ENCODE assay signal across 14 mouse cellular contexts in genomic region chr11:79529736-79530135, GRCm38 (mm10). TPM values are rescaled to one million over a fixed set of nuclear protein-coding genes. Genes with fewer than 3 reads are reported as not detected.
DNase-seq lines count a peak whose midpoint lies in the region; ATAC-seq and TF ChIP-seq lines count a peak whose summit lies in the region.
"Had no signal": no experiment of that assay in that cellular context is flagged by ENCODE, and none has a peak within 500 bp of the region (broad histone marks: within the 10 kb centered on the region; RNA-seq: fewer than 3 reads in every experiment).

No protein-coding gene starts in this region.

- no peak for ATAC-seq in liver, embryonic 16.5 days (ENCODE audit: low read depth)
- no peak for ATAC-seq in hindbrain, postnatal 0 days
- ATAC-seq: midbrain, embryonic 15.5 days had no signal

- no peak for TF ChIP-seq CTCF in hindbrain, postnatal 0 days (IDR thresholded peaks at IDR 0.05; ENCODE audit: low read depth)

- no peak overlapping the region for H3K27ac ChIP-seq in liver, embryonic 16.5 days (ENCODE audit: low read length)
- H3K27ac ChIP-seq in hindbrain, postnatal 0 days, result no peak overlapping the region
- H3K27ac ChIP-seq: kidney, postnatal 0 days; midbrain, embryonic 15.5 days; neural tube, embryonic 12.5 days had no signal

- H3K4me1 ChIP-seq in liver, embryonic 16.5 days (ENCODE audit: control insufficient read depth, low read depth, low read length), result peaks cover 11% of the 10 kb centered on the region
- 0 out of 2 replicates have a peak, but pooled peaks cover 4% of the 10 kb centered on the region for H3K4me1 ChIP-seq in hindbrain, postnatal 0 days (ENCODE audit: insufficient read depth, low read length)
- H3K4me1 ChIP-seq: midbrain, embryonic 15.5 days; neural tube, embryonic 12.5 days had no signal

- H3K9me3 ChIP-seq in liver, embryonic 16.5 days (replicated peaks; ENCODE audit: control insufficient read depth, low read length), result no peaks in the 10 kb centered on the region
- H3K9me3 ChIP-seq in hindbrain, postnatal 0 days (ENCODE audit: low read length), result no peaks in the 10 kb centered on the region
- H3K9me3 ChIP-seq: midbrain, embryonic 15.5 days; neural tube, embryonic 12.5 days had no signal

- 81% methylated on average over 2 of the region's 2 CpGs for WGBS in liver, embryonic 16.5 days (ENCODE audit: insufficient replicate concordance)
- 90% methylated on average over 2 of the region's 2 CpGs for WGBS in hindbrain, postnatal 0 days

- peak overlapping the region; percentile 13; the same call in 1 of the 2 replicates for H3K4me3 ChIP-seq in liver, embryonic 16.5 days (ENCODE audit: low read depth, low read length)
- no peak overlapping the region for H3K4me3 ChIP-seq in hindbrain, postnatal 0 days (ENCODE audit: low read length)
- H3K4me3 ChIP-seq: midbrain, embryonic 15.5 days; neural tube, embryonic 12.5 days had no signal

- peak; percentile 32 for DNase-seq in layer of hippocampus, adult 9-11 months
- no peak for DNase-seq in layer of hippocampus, postnatal 36 days
- peak; percentile 50 to 58 for DNase-seq in B cell, adult 2 months
- peak; percentile 54 for DNase-seq in adipocyte (ENCODE audit: low spot score)
- no peak for DNase-seq in hindbrain, postnatal 0 days (ENCODE audit: low spot score)
- DNase-seq in kidney, adult 8-10 months, result no peak
- no peak for DNase-seq in layer of hippocampus, adult 9-10 months (ENCODE audit: low spot score)
- DNase-seq: adrenal gland, adult 8-10 months; cerebellum, postnatal 25 days had no signal

- H3K27me3 ChIP-seq in liver, embryonic 16.5 days (ENCODE audit: control insufficient read depth, insufficient read depth, low read depth, low read length), result no peaks in the 10 kb centered on the region
- H3K27me3 ChIP-seq in hindbrain, postnatal 0 days (ENCODE audit: insufficient read depth, low read length), result no peaks in the 10 kb centered on the region
- H3K27me3 ChIP-seq: midbrain, embryonic 15.5 days; neural tube, embryonic 12.5 days had no signal

- no peak overlapping the region for H3K9ac ChIP-seq in liver, embryonic 16.5 days (ENCODE audit: low read depth, low read length)
- H3K9ac ChIP-seq in hindbrain, postnatal 0 days (replicated peaks; ENCODE audit: low read length), result no peak overlapping the region
- H3K9ac ChIP-seq: midbrain, embryonic 15.5 days; neural tube, embryonic 12.5 days had no signal

- peak overlapping the region; percentile 14; the same call in 1 of the 2 replicates for H3K4me2 ChIP-seq in liver, embryonic 16.5 days (ENCODE audit: low read depth, low read length)
- no peak overlapping the region for H3K4me2 ChIP-seq in hindbrain, postnatal 0 days (ENCODE audit: low read depth, low read length)
- H3K4me2 ChIP-seq: midbrain, embryonic 15.5 days; neural tube, embryonic 12.5 days had no signal

- H3K36me3 ChIP-seq in liver, embryonic 16.5 days (ENCODE audit: control insufficient read depth, insufficient read depth), result no peaks in the 10 kb centered on the region
- H3K36me3 ChIP-seq in hindbrain, postnatal 0 days (ENCODE audit: insufficient read depth, low read length), result no peaks in the 10 kb centered on the region
- H3K36me3 ChIP-seq: midbrain, embryonic 15.5 days had no signal

RNA-seq across cellular contexts. Expression of gene Evi2, which starts 0.7 kb away (rescaled TPM):
- total RNA-seq in layer of hippocampus, postnatal 36 days (2021), result under 1 TPM in 1 of 2 experiments, not detected in 1; 0.23 TPM
- 0.59 and 0.63 TPM in 2 replicates for polyA plus RNA-seq in liver, embryonic 16.5 days (2015; fragmentation: Nextera tagmentation; extraction: Ambion mirVana)
- total RNA-seq in hindbrain, postnatal 0 days (2014; rRNA removed), result 0.11 and 0.16 TPM in 2 replicates
- 0.21 and 0.54 TPM in 2 replicates for polyA plus RNA-seq in hindbrain, postnatal 0 days (2015; fragmentation: Nextera tagmentation; extraction: Ambion mirVana)

RNA-seq across cellular contexts. Expression of gene Evi2a, which starts 0.7 kb away (rescaled TPM):
- total RNA-seq in layer of hippocampus, postnatal 36 days (2021), result 10 to 100 TPM; 21.6 to 22.8 TPM
- polyA plus RNA-seq in liver, embryonic 16.5 days (2015; fragmentation: Nextera tagmentation; extraction: Ambion mirVana), result 5.5 and 5.7 TPM in 2 replicates
- 2.3 and 3.0 TPM in 2 replicates for total RNA-seq in hindbrain, postnatal 0 days (2014; rRNA removed)
- 4.5 and 5.9 TPM in 2 replicates for polyA plus RNA-seq in hindbrain, postnatal 0 days (2015; fragmentation: Nextera tagmentation; extraction: Ambion mirVana)

RNA-seq across cellular contexts. Expression of gene Evi2b, which starts 6.2 kb away (rescaled TPM):
- total RNA-seq in layer of hippocampus, postnatal 36 days (2021), result under 1 TPM; 0.42 to 0.61 TPM
- polyA plus RNA-seq in liver, embryonic 16.5 days (2015; fragmentation: Nextera tagmentation; extraction: Ambion mirVana), result 4.6 and 8.5 TPM in 2 replicates
- total RNA-seq in hindbrain, postnatal 0 days (2014; rRNA removed), result not detected in 2 replicates
- 0.25 and 0.52 TPM in 2 replicates for polyA plus RNA-seq in hindbrain, postnatal 0 days (2015; fragmentation: Nextera tagmentation; extraction: Ambion mirVana)
- polyA plus RNA-seq: embryonic facial prominence, embryonic 11.5 days; midbrain, embryonic 15.5 days; neural tube, embryonic 12.5 days had no signal

RNA-seq across cellular contexts. Expression of gene Omg, which starts 25.9 kb away (rescaled TPM):
- 10 to 100 TPM; 80.9 to 92.7 TPM for total RNA-seq in layer of hippocampus, postnatal 36 days (2021)
- not detected in 2 replicates for polyA plus RNA-seq in liver, embryonic 16.5 days (2015; fragmentation: Nextera tagmentation; extraction: Ambion mirVana)
- total RNA-seq in hindbrain, postnatal 0 days (2014; rRNA removed), result 21.0 and 27.7 TPM in 2 replicates
- polyA plus RNA-seq in hindbrain, postnatal 0 days (2015; fragmentation: Nextera tagmentation; extraction: Ambion mirVana), result 33.2 and 34.8 TPM in 2 replicates

Comparison
In these comparisons a context has a peak if more than half of its experiments do, and no peak if none do; other contexts are left out.
1. DNase-seq: peak in layer of hippocampus, adult 9-11 months (single experiment), B cell, adult 2 months (2 of 2) and adipocyte (single experiment); none in layer of hippocampus, postnatal 36 days (0 of 2), hindbrain, postnatal 0 days (single experiment), kidney, adult 8-10 months (0 of 2) and layer of hippocampus, adult 9-10 months (single experiment).